Mouse (Mus musculus) thymus, adult 18-20 months (tissue): ENCODE data around the gene Tmem120b.

Source experiments
- DNase-seq, 2 experiments: peaks; one replicate each; pipeline ENCODE4 v3.0.0; 2022; ENCODE audit warnings: mixed read lengths in 2 of 2

The Tmem120b gene

DNA sequence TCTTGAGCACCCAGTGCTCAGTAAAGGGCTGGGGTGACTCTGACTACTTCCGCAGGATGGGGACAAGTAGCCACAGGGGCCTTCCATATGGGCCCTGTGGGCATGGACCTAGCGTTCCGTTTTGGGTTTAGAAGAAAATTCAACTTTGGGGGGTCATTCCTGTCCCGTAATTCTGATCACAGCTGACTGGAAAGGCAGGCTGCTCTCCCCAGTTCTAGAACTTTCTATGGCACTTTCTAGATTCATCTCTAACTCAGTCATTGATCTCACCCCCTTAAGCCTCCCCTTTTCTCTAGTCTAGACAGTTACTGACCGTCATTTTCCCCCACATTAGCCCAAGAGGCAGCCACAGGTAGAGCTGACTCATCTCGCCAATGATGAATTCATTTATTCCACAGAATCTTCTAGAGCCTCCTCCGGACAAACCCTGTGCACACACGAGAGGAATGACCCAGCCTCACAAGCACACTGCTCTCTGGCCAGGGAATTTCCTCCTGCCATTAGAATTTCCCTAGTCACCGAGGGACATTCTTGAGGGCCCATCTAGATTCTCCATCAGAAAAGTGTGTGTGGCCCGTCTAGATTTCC, 61.0 kb downstream of the Tmem120b start:
- DNase-seq, result no peak

DNA sequence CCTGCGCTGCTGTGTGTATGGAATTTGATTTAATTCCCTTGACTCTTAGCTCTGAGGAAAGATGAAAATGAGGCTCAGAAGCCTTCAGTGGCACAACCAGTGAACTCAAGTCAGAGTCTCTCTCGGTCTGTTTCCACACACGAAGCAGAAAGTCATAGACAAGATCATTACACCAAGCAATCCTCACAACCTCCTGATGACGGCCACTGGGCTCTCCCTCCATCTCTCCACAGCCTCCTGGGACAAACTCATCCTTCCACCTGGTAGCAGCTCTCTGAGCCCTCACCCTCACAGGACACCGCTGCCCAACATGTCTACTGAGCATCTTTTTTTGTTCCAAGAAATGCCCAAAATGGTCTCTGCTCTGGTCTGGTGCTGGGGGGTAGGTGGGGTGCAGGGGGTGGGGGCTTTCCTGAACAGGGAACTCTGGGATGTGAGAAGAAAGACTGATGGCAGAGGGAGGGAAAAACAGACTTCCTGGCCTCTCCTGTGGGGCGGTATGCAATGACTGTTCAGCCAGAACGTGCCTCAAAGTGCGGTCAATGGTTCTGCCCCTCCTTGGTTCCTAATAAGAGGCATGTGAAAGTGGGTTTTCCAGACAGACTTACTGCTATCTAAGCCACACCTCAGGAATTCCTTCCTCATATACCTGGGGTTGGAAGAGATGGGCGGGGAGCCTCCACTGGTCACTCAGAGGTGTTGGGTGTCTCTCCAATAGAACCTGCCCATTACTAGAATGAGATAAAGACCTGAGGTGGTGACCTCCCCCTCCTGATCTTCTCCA, 62.0 kb downstream of the Tmem120b start:
- no peak for DNase-seq

- DNase-seq, result no peak
These were observed 62.6 kb downstream of the Tmem120b start for GRCm38 (mm10) chr5:123130814-123131148.

GRCm38 (mm10) chr5:123132308-123133071, 64.3 kb downstream of the Tmem120b start, which contains the start of gene Rhof:
Gene Rhof (minus strand): TSS chr5:123132692.
- peak; percentile 76 to 88 for DNase-seq

GRCm38 (mm10) chr5:123133083-123133783, 65.0 kb downstream of the Tmem120b start:
- peak; percentile 80 to 84 for DNase-seq

- peak in 1 of 2 experiments; percentile 34 for DNase-seq
These were observed 65.5 kb downstream of the Tmem120b start for GRCm38 (mm10) chr5:123133784-123134143.

DNA sequence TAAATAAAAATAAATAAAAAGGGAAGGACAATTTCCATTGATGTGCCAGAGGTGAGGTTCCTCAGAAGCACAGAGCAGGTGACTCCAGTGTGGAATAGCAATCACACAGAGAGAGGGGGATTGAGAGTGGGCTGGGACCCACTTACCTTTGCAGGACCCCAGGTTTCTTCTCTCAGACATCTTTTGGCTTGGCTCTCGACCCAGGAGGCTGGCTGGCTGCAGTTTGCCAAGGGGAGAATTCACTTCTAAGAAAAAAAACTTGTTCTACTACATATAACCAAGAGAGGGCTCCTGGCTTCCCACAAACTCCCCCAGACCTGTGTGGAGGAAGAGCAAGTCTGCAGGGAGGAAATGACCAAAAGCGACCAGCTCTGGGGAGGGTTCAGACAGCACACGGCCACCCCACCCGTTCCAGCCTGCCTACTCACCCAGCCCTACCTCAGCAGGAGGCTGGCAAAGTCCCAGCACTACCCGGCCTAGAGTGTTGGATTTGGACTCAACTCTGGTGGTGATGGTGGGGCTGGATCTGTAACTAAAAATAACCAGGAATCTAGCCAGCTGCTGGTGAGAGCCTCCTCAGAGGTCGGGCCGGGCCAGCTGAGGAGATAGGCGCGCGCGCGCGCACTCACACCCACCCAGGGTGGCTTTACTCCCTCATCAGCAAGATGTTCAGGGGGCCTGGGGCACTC, 66.1 kb downstream of the Tmem120b start:
- DNase-seq, result peak in 1 of 2 experiments; percentile 28

- no peak for DNase-seq
These were observed 66.7 kb downstream of the Tmem120b start for GRCm38 (mm10) chr5:123134875-123135382.

- DNase-seq, result peak; percentile 56 to 59
These were observed 67.5 kb downstream of the Tmem120b start for GRCm38 (mm10) chr5:123135471-123136360.

DNA sequence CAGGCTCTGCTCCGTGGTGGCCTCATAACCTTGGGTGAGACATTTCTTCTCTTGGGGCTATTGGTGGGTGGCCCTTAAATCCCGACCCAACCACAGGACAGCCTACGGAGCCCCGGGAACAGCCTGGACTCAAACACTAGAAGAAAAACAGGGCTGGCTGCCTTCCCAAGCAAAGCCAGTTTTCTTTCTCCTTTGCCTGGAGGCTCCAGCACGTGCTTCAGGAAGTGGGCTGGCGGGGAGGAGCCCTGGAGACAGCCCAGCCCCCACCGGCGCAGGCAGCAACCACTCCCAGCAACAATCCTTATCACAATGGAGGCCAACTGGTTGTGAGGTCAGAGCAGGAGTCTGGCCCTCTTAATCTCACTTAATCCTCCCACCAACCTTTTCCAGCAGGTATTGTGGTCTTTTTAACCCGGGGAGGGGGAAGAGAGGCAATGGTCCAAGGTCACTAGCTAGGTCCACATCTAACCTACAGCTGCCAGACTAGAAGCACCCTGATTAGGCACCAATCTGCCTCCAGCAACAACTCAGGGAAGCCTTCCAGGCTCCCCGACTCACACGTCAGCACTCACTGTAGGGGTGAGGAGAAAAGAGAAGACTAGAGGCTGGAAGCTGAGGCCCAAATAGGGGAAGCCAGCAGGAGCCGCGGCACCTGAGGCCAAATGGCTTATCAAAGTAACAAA, 68.3 kb downstream of the Tmem120b start:
- peak; percentile 69 to 73 for DNase-seq

GRCm38 (mm10) chr5:123137044-123137909, 69.1 kb downstream of the Tmem120b start:
- peak in 1 of 2 experiments; percentile 68 for DNase-seq

- DNase-seq, result no peak
These were observed 69.7 kb downstream of the Tmem120b start for GRCm38 (mm10) chr5:123137910-123138229.

- peak in 1 of 2 experiments; percentile 61 for DNase-seq
These were observed 70.2 kb downstream of the Tmem120b start for GRCm38 (mm10) chr5:123138230-123138911.

GRCm38 (mm10) chr5:123138953-123139721, 70.9 kb downstream of the Tmem120b start:
- DNase-seq, result peak in 1 of 2 experiments; percentile 73

GRCm38 (mm10) chr5:123139722-123140627, 71.8 kb downstream of the Tmem120b start:
- DNase-seq, result no peak

- peak; percentile 73 to 83 for DNase-seq
These were observed 72.7 kb downstream of the Tmem120b start for GRCm38 (mm10) chr5:123140694-123141554.
